Mouse (Mus musculus) embryonic fibroblast, embryonic 13.5 days (primary cell): ENCODE results near the gene Il24. TPM values are rescaled to one million over a fixed set of nuclear protein-coding genes. Genes with fewer than 3 reads are reported as not detected.

Source experiments
- H3K27ac ChIP-seq: 2 replicates; pipeline ENCODE4 v1.5.1; 2012; ENCODE audit warnings: low read length, control low read depth, inconsistent platforms; ENCODE audit not compliant: insufficient read depth
- H3K4me1 ChIP-seq: 2 replicates; pipeline ENCODE4 v1.6.1; 2011; ENCODE audit warnings: low read length; ENCODE audit not compliant: control insufficient read depth, insufficient read depth
- H3K4me3 ChIP-seq: 2 replicates; pipeline ENCODE4 v1.5.1; 2011; ENCODE audit warnings: mild to moderate bottlenecking, control low read depth, low read length; ENCODE audit not compliant: insufficient read depth
- CTCF ChIP-seq: IDR thresholded peaks from 2 replicates; pipeline ENCODE4 v1.5.1; 2011; ENCODE audit warnings: mild to moderate bottlenecking, control low read depth, low read length, moderate library complexity, borderline replicate concordance; ENCODE audit not compliant: insufficient read depth
- POLR2A ChIP-seq: IDR thresholded peaks from 2 replicates; pipeline ENCODE4 v1.6.1; 2011; ENCODE audit warnings: low read depth, mild to moderate bottlenecking, control low read depth, low read length, moderate library complexity
- polyA plus RNA-seq: library from polyadenylated mRNA; stranded (reverse); fragments of >200 nt; gene quantifications from 2 replicates; pipeline ENCODE4 v1.2.4, GENCODE M21; 2011; ENCODE audit warnings: low read depth; ENCODE audit not compliant: missing spikeins, insufficient read length

Gene Il24
- not detected in 2 replicates for polyA plus RNA-seq

- TF ChIP-seq POLR2A: no peak
- no peak for TF ChIP-seq CTCF
- Histone ChIP-seq H3K27ac (no peak within 1 kb of the TSS), H3K4me3 (no peak within 1 kb of the TSS), H3K4me1 (no peaks in the 10 kb centered on the region)
Observed at GRCm38 (mm10) chr1:130887354-130887753, at the start of gene Il24. Il24 (minus strand) TSS chr1:130887454.

- TF ChIP-seq CTCF (no peak), POLR2A (no peak)
- Histone ChIP-seq H3K27ac (no peak overlapping the region), H3K4me3 (no peak overlapping the region), H3K4me1 (no peaks in the 10 kb centered on the region)
Observed at GRCm38 (mm10) chr1:130936351-130936750, 49.1 kb upstream of the Il24 start.

- TF ChIP-seq POLR2A (no peak), CTCF (no peak)
- H3K4me3 ChIP-seq: no peak overlapping the region
- no peaks in the 10 kb centered on the region for H3K4me1 ChIP-seq
- H3K27ac ChIP-seq: no peak overlapping the region
Observed at GRCm38 (mm10) chr1:130926484-130926883, 39.2 kb upstream of the Il24 start.

- TF ChIP-seq POLR2A (no peak), CTCF (no peak)
- Histone ChIP-seq H3K4me3 (no peak overlapping the region), H3K4me1 (no peaks in the 10 kb centered on the region), H3K27ac (no peak overlapping the region)
Observed at GRCm38 (mm10) chr1:130918323-130918980, 31.2 kb upstream of the Il24 start.

- no peak for TF ChIP-seq CTCF
- no peak for TF ChIP-seq POLR2A
- no peak within 1 kb of the TSS for H3K4me3 ChIP-seq
- H3K27ac ChIP-seq: no peak within 1 kb of the TSS
- no peaks in the 10 kb centered on the region for H3K4me1 ChIP-seq
Observed at GRCm38 (mm10) chr1:130911401-130912010, 24.3 kb upstream of the Il24 start, which contains the start of gene Il20. Il20 (minus strand) TSS chr1:130911451.

- no peak overlapping the region for H3K4me3 ChIP-seq
- H3K4me1 ChIP-seq: no peaks in the 10 kb centered on the region
- TF ChIP-seq POLR2A: no peak
- TF ChIP-seq CTCF: no peak
- no peak overlapping the region for H3K27ac ChIP-seq
Observed at GRCm38 (mm10) chr1:130902505-130902904, 15.3 kb upstream of the Il24 start.

GRCm38 (mm10) chr1:130894468-130894867 lies 7.2 kb upstream of the Il24 start:
- no peak for TF ChIP-seq POLR2A
- TF ChIP-seq CTCF: no peak
- no peak overlapping the region for H3K4me3 ChIP-seq
- H3K4me1 ChIP-seq: no peaks in the 10 kb centered on the region
- H3K27ac ChIP-seq: no peak overlapping the region

GRCm38 (mm10) chr1:130893329-130894040 lies 6.2 kb upstream of the Il24 start:
- Histone ChIP-seq H3K4me1 (no peaks in the 10 kb centered on the region), H3K27ac (no peak overlapping the region), H3K4me3 (no peak overlapping the region)
- TF ChIP-seq CTCF: no peak
- TF ChIP-seq POLR2A: no peak

- H3K4me1 ChIP-seq: no peaks in the 10 kb centered on the region
- no peak overlapping the region for H3K27ac ChIP-seq
Observed at GRCm38 (mm10) chr1:130892446-130892845, 5.2 kb upstream of the Il24 start.

GRCm38 (mm10) chr1:130883146-130883545 lies 4.1 kb downstream of the Il24 start:
- H3K4me3 ChIP-seq: no peak overlapping the region
- H3K4me1 ChIP-seq: no peaks in the 10 kb centered on the region
- no peak overlapping the region for H3K27ac ChIP-seq
- no peak for TF ChIP-seq CTCF

More at GRCm38 (mm10) chr1:130892446-130892845, 5.2 kb upstream of the Il24 start:
- H3K4me3 ChIP-seq: no peak overlapping the region
- no peak for TF ChIP-seq POLR2A
- no peak for TF ChIP-seq CTCF
